Mouse (Mus musculus) Muller cell, postnatal 12 days (primary cell): Measurements from ENCODE around the gene Gm11114.

ENCODE experiments used
- DNase-seq: peaks from one replicate; pipeline ENCODE4 v3.0.0-alpha.2; 2015; ENCODE audit errors: inconsistent ontology term

Gene Gm11114

GRCm38 (mm10) chr9:85312473-85312872 is at the start of gene Gm11114:
Gm11114 (plus strand) TSS chr9:85312773.
- no peak for DNase-seq

- DNase-seq, result no peak
These were observed 45.7 kb upstream of the Gm11114 start for GRCm38 (mm10) chr9:85266847-85267246.

- DNase-seq, result peak; percentile 76
These were observed 38.5 kb upstream of the Gm11114 start for GRCm38 (mm10) chr9:85274114-85274513.

- no peak for DNase-seq
These were observed 9.7 kb upstream of the Gm11114 start for GRCm38 (mm10) chr9:85302849-85303248.

GRCm38 (mm10) chr9:85303378-85303777 is 9.2 kb upstream of the Gm11114 start:
- DNase-seq, result no peak

- no peak for DNase-seq
These were observed 3.5 kb downstream of the Gm11114 start for GRCm38 (mm10) chr9:85316122-85316521.

GRCm38 (mm10) chr9:85320167-85320951 is 7.8 kb downstream of the Gm11114 start:
- peak; percentile 75 for DNase-seq

- no peak for DNase-seq
These were observed 11.7 kb downstream of the Gm11114 start for GRCm38 (mm10) chr9:85324158-85324875.

GRCm38 (mm10) chr9:85325201-85325868 is 12.8 kb downstream of the Gm11114 start:
- no peak for DNase-seq

GRCm38 (mm10) chr9:85326292-85327241 is 14.0 kb downstream of the Gm11114 start:
- peak; percentile 59 for DNase-seq

- peak; percentile 97 for DNase-seq
These were observed 15.0 kb downstream of the Gm11114 start, which contains the start of gene Tent5a for GRCm38 (mm10) chr9:85327242-85328211. Tent5a (minus strand) TSS chr9:85327348.

- DNase-seq, result peak; percentile 92
These were observed 15.7 kb downstream of the Gm11114 start for GRCm38 (mm10) chr9:85328259-85328658.

GRCm38 (mm10) chr9:85331521-85331920 is 18.9 kb downstream of the Gm11114 start:
- DNase-seq, result peak; percentile 50

GRCm38 (mm10) chr9:85336046-85336445 is 23.5 kb downstream of the Gm11114 start:
- DNase-seq, result no peak

- no peak for DNase-seq
These were observed 27.7 kb downstream of the Gm11114 start for GRCm38 (mm10) chr9:85340303-85340702.

- no peak for DNase-seq
These were observed 30.6 kb downstream of the Gm11114 start for GRCm38 (mm10) chr9:85342892-85343785.

GRCm38 (mm10) chr9:85347823-85348523 is 35.4 kb downstream of the Gm11114 start:
- DNase-seq, result no peak

- DNase-seq, result no peak
These were observed 43.0 kb downstream of the Gm11114 start for GRCm38 (mm10) chr9:85355559-85355958.
